Mouse (Mus musculus) myocyte (in vitro differentiated cells): ENCODE measurements around the gene Ncoa1. TPM values are rescaled to one million over a fixed set of nuclear protein-coding genes. Genes with fewer than 3 reads are reported as not detected.
"Not testable (repeated sequence)": the region's sequence is repeated elsewhere in the genome, so short reads cannot be mapped to it uniquely, and the experiment has no call there.

ENCODE experiments used
- H3K27me3 ChIP-seq: one replicate; pipeline ENCODE4 v1.6.1; 2011; ENCODE audit not compliant: control insufficient read depth, insufficient read depth, insufficient read length
- H3K36me3 ChIP-seq: one replicate; pipeline ENCODE4 v1.6.1; 2011; ENCODE audit not compliant: control insufficient read depth, insufficient read depth
- H3K4me2 ChIP-seq: one replicate; pipeline ENCODE4 v1.6.1; 2011; ENCODE audit warnings: low read depth, control low read depth
- H3K4me3 ChIP-seq: one replicate; pipeline ENCODE4 v1.5.1; 2011; ENCODE audit warnings: mild to moderate bottlenecking, control low read depth, moderate library complexity
- H3K79me2 ChIP-seq: one replicate; pipeline ENCODE4 v1.6.1; 2011; ENCODE audit not compliant: control insufficient read depth, insufficient read depth
- H3ac ChIP-seq: one replicate; pipeline ENCODE4 v1.6.1; 2011; ENCODE audit not compliant: control insufficient read depth, insufficient read length
- CEBPB ChIP-seq: IDR thresholded peaks from 2 replicates; pipeline ENCODE4 v1.6.1; 2011; ENCODE audit warnings: mild to moderate bottlenecking, moderate library complexity; ENCODE audit not compliant: poor library complexity, insufficient read depth, severe bottlenecking
- E2F4 ChIP-seq: IDR thresholded peaks from one replicate; pipeline ENCODE4 v1.6.1; 2011; ENCODE audit warnings: mild to moderate bottlenecking, control low read depth, moderate library complexity; ENCODE audit not compliant: insufficient read depth
- MAX ChIP-seq: IDR thresholded peaks from one replicate; pipeline ENCODE4 v1.6.1; 2011; ENCODE audit warnings: low read depth, mild to moderate bottlenecking, control low read depth
- MYOD1 ChIP-seq, 3 experiments: IDR thresholded peaks; one replicate each; pipeline ENCODE4 v1.6.1; 2011; ENCODE audit warnings: control low read depth in 2 of 3, low read depth in 2 of 3, mild to moderate bottlenecking in 2 of 3, moderate library complexity in 1 of 3; ENCODE audit not compliant: insufficient read length in 2 of 3, control insufficient read depth in 1 of 3
- MYOG ChIP-seq, 3 experiments: IDR thresholded peaks; one replicate each; pipeline ENCODE4 v1.6.1; 2011; ENCODE audit warnings: control low read depth in 2 of 3, low read depth in 2 of 3, mild to moderate bottlenecking in 2 of 3; ENCODE audit not compliant: insufficient read length in 2 of 3, control insufficient read depth in 1 of 3, insufficient read depth in 1 of 3
- POLR2A ChIP-seq: IDR thresholded peaks from one replicate; pipeline ENCODE4 v1.6.1; 2011; ENCODE audit warnings: low read depth, mild to moderate bottlenecking, control low read depth, moderate library complexity; ENCODE audit not compliant: insufficient read length
- POLR2AphosphoS2 ChIP-seq: IDR thresholded peaks from one replicate; pipeline ENCODE4 v1.6.1; 2011; ENCODE audit warnings: low read depth, control low read depth; ENCODE audit not compliant: insufficient read length
- REST ChIP-seq: IDR thresholded peaks from one replicate; pipeline ENCODE4 v1.6.1; 2011; ENCODE audit warnings: mild to moderate bottlenecking, control low read depth, moderate library complexity; ENCODE audit not compliant: insufficient read depth, insufficient read length
- SRF ChIP-seq: IDR thresholded peaks from one replicate; pipeline ENCODE4 v1.6.1; 2011; ENCODE audit warnings: low read depth; ENCODE audit not compliant: control insufficient read depth, insufficient read length
- TCF12 ChIP-seq: IDR thresholded peaks from one replicate; pipeline ENCODE4 v1.6.1; 2011; ENCODE audit warnings: mild to moderate bottlenecking, control low read depth; ENCODE audit not compliant: poor library complexity, insufficient read depth, severe bottlenecking
- TCF3 ChIP-seq: IDR thresholded peaks from one replicate; pipeline ENCODE4 v1.6.1; 2011; ENCODE audit warnings: low read depth, control low read depth; ENCODE audit not compliant: insufficient read length
- USF1 ChIP-seq: IDR thresholded peaks from one replicate; pipeline ENCODE4 v1.6.1; 2011; ENCODE audit warnings: low read depth, mild to moderate bottlenecking, control low read depth, moderate library complexity
- polyA plus RNA-seq: library from polyadenylated mRNA; unstranded; fragments of >200 nt; fragmentation: generic; extraction: Trizol; gene quantifications from one replicate; pipeline ENCODE4 v1.2.1, GENCODE M21; 2012; ENCODE audit warnings: missing spikeins

Ncoa1 gene
- polyA plus RNA-seq, 1 experiment: 7.1 TPM

DNA sequence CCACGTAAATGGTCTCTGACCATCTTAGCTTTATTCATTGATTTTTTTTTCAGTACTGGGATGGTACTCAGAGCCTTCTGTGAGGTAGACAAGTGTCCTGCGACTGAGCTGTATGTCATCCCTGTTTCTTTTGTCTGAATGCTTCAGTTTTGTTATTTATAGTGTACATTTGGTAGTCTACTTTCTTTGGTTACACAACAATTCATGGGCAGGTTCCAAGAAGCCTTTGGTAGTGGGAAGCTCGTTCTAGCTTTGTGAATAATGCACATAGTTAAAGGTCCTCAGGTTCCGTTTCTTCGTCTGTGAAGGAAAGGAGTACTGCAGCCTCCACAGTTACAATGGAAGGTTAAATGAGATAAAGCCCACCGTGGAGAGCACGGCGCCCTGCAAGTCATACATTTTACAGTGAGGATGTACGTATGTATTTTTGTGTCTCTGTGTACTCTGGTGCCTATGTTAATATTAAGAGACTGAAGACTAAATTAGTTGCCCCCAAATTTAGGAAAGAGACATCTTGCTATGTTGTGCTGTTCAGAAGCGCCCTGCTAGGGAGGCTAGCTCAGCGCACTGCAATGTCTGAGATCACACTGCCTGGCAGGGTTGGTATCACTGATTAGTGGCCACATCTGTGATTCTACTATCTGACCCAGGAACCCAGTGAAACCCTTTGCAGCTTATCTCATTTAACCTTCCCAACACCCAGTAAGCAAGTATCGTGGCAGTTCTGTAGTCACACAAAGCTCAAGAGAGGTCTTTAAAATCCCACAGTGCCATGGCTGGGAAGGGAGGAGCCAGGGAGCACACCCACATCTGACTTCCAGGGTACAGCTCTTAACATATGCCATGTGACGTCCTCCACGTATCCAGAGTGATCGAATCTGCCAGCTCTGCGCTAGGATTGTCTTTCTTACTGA is 224.0 kb downstream of the Ncoa1 start:
- H3K79me2 ChIP-seq: no peaks in the 10 kb centered on the region
- H3K36me3 ChIP-seq: peaks cover 10% of the 10 kb centered on the region
- no peak overlapping the region for H3K4me2 ChIP-seq
- H3ac ChIP-seq: no peak overlapping the region
- TF ChIP-seq POLR2AphosphoS2 (no peak), TCF3 (no peak), CEBPB (no peak), USF1 (no peak), POLR2A (no peak), REST (no peak), MAX (no peak)
- no peak overlapping the region for H3K4me3 ChIP-seq
- H3K27me3 ChIP-seq: no peaks in the 10 kb centered on the region

DNA sequence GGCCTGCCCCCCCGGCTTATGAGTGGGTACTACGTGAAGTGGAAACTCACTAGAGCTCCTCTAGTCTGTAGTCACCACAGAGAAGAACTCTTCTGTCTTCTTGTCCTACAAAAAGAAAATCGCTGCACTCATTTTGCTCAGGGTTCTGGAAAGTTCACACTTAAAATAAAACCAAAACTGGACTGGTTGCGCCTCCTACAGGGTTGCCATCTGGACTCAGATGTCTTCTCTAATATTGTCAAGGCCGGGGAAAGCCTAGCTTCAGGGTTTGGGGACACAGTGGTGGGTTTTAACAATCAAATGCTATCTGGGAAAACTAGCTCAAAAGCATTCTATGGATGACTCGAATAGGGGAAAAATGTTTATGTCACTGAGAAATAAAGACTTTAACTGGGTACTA is 227.2 kb downstream of the Ncoa1 start:
- TF ChIP-seq MAX: no peak
- no peak for TF ChIP-seq POLR2A
- no peak for TF ChIP-seq E2F4
- no peak for TF ChIP-seq REST
- TF ChIP-seq MYOD1 (IDR thresholded peaks at IDR 0.05; ENCODE audit: control insufficient read depth in 1 of 3, insufficient read length in 2 of 3, low read depth in 2 of 3): no peak
- TF ChIP-seq USF1: no peak
- no peak for TF ChIP-seq CEBPB
- no peak for TF ChIP-seq TCF12
- TF ChIP-seq SRF: no peak
- TF ChIP-seq TCF3: no peak
- no peak for TF ChIP-seq POLR2AphosphoS2
- TF ChIP-seq MYOG (IDR thresholded peaks at IDR 0.05; ENCODE audit: control insufficient read depth in 1 of 3, insufficient read depth in 1 of 3, insufficient read length in 2 of 3, low read depth in 2 of 3): no peak
- no peak overlapping the region for H3K4me2 ChIP-seq
- H3K36me3 ChIP-seq: peaks cover 5% of the 10 kb centered on the region
- H3ac ChIP-seq: no peak overlapping the region
- no peaks in the 10 kb centered on the region for H3K79me2 ChIP-seq
- no peaks in the 10 kb centered on the region for H3K27me3 ChIP-seq
- no peak overlapping the region for H3K4me3 ChIP-seq

DNA sequence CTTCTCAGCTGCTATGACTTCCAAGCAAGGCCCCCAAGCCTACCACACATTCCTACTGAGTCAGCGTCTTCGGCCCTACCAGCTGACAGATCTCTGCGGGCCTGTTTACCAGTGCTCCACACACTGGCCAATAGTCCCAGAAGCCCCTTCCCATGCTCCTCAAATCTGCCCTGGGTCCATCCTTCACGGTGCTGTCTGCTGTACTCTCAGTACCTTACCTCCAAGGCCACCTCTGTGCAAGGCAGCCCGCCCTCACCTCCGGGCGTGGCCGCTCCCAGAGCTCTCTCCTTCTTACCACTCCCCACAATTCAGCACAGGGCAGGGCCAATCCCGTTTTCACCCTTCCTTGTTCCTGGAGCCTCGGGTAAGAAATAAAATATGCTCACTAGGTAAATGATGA is 231.2 kb downstream of the Ncoa1 start:
- Histone ChIP-seq H3K79me2 (no peaks in the 10 kb centered on the region), H3K4me2 (no peak overlapping the region), H3K4me3 (no peak overlapping the region), H3K27me3 (no peaks in the 10 kb centered on the region), H3K36me3 (no peaks in the 10 kb centered on the region), H3ac (no peak overlapping the region)
- TF ChIP-seq MAX: no peak

DNA sequence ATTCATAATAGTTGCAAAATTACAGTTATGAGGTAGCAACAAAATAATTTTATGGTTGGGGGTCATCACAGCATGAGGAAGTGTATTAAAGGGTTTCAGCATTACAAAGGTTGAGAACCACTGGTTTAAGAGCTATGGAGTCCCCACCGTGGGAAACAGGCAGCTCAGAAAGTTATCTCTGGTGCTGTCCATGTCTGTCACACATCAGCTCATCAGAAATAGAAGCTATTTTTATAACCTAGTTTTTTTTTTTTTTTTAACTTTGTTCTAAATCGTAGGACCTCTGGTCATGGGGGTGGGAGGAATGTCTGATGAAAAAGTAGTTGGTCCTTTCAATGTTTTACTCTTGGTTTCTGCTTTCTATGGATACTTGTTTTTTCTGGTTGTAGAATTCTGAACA is 233.2 kb downstream of the Ncoa1 start:
- H3K4me3 ChIP-seq: no peak overlapping the region
- TF ChIP-seq E2F4 (no peak), CEBPB (no peak), SRF (no peak), USF1 (no peak), POLR2AphosphoS2 (no peak), MYOG (IDR thresholded peaks at IDR 0.05; ENCODE audit: control insufficient read depth in 1 of 3, insufficient read depth in 1 of 3, insufficient read length in 2 of 3, low read depth in 2 of 3) (no peak), MAX (no peak), TCF3 (no peak), POLR2A (no peak), TCF12 (no peak), MYOD1 (IDR thresholded peaks at IDR 0.05; ENCODE audit: control insufficient read depth in 1 of 3, insufficient read length in 2 of 3, low read depth in 2 of 3) (no peak), REST (no peak)
- H3ac ChIP-seq: no peak overlapping the region
- H3K4me2 ChIP-seq: no peak overlapping the region
- H3K79me2 ChIP-seq: no peaks in the 10 kb centered on the region
- no peaks in the 10 kb centered on the region for H3K27me3 ChIP-seq
- no peaks in the 10 kb centered on the region for H3K36me3 ChIP-seq

DNA sequence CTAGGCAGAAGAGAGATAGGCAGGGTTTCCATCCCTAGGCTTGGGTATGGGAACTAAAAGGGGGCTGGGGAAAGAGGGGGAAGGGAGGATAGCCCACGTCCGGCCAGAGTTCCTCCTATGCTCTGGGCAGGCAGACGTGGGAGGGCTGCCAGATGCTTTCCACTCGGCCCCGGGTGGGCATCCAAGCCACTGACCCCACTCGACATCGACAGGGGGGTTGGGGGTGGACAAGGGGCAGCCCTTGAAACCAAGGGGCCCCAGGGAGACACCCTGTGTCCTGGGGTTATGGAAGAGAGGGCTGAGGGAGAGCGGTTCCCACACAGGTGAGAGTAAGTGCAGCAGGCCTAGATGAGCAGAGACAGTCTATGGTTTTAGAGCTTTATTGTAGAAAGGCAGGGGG is 236.7 kb downstream of the Ncoa1 start:
- H3K27me3 ChIP-seq, H3K4me2 ChIP-seq: not testable (repeated sequence)

More for the DNA sequence above, 236.7 kb downstream of the Ncoa1 start:
- H3K4me3 ChIP-seq, H3ac ChIP-seq, H3K36me3 ChIP-seq, H3K79me2 ChIP-seq: not testable (repeated sequence)
